Mouse (Mus musculus): ENCODE measurements at regions not wholly inside any gene's neighbourhood (a gene's known extent, or its start where the extent isn't known, plus 50 kb on each side); places are given as distances from the start of the nearest gene placed in this dataset.

GRCm38 (mm10) chr5:126201535-126201934 lies 670.0 kb downstream of the Tmem132b start:
- H3K4me2 ChIP-seq (replicated peaks), result no peak overlapping the region
- WGBS, result 31% methylated on average over 4 of the region's 4 CpGs
- no peaks in the 10 kb centered on the region for H3K9me3 ChIP-seq

GRCm38 (mm10) chr5:126201996-126202395 lies 670.4 kb downstream of the Tmem132b start:
- 31% methylated on average over 9 of the region's 9 CpGs for WGBS
- no peak overlapping the region for H3K4me2 ChIP-seq (replicated peaks)

More at GRCm38 (mm10) chr5:126201535-126201934, 670.0 kb downstream of the Tmem132b start:
- no peak for ATAC-seq (ENCODE audit: low FRiP score, low read depth)
- H3K9ac ChIP-seq, result no peak overlapping the region
- H3K36me3 ChIP-seq, result no peaks in the 10 kb centered on the region
- H3K4me1 ChIP-seq, result no peaks in the 10 kb centered on the region
- no peaks in the 10 kb centered on the region for H3K27me3 ChIP-seq
- no peak overlapping the region for H3K4me3 ChIP-seq
- H3K27ac ChIP-seq, result no peak overlapping the region

GRCm38 (mm10) chr5:126217016-126217415 lies 685.4 kb downstream of the Tmem132b start:
- no peak overlapping the region for H3K9ac ChIP-seq
- no peaks in the 10 kb centered on the region for H3K4me1 ChIP-seq
- no peak for ATAC-seq (ENCODE audit: low FRiP score, low read depth)
- WGBS, result 89% methylated on average over 5 of the region's 5 CpGs
- no peaks in the 10 kb centered on the region for H3K36me3 ChIP-seq
- no peak overlapping the region for H3K4me3 ChIP-seq
- H3K27ac ChIP-seq, result no peak overlapping the region
- no peaks in the 10 kb centered on the region for H3K9me3 ChIP-seq
- H3K27me3 ChIP-seq, result no peaks in the 10 kb centered on the region
- no peak overlapping the region for H3K4me2 ChIP-seq (replicated peaks)

More at GRCm38 (mm10) chr5:126201996-126202395, 670.4 kb downstream of the Tmem132b start:
- Histone ChIP-seq H3K9ac (no peak overlapping the region), H3K4me1 (no peaks in the 10 kb centered on the region), H3K4me3 (no peak overlapping the region), H3K27ac (no peak overlapping the region), H3K27me3 (no peaks in the 10 kb centered on the region), H3K9me3 (no peaks in the 10 kb centered on the region), H3K36me3 (no peaks in the 10 kb centered on the region)
- no peak for ATAC-seq (ENCODE audit: low FRiP score, low read depth)

- no peaks in the 10 kb centered on the region for H3K9me3 ChIP-seq
- H3K4me2 ChIP-seq (replicated peaks), result no peak overlapping the region
- 58% methylated on average over 1 of the region's 1 CpGs for WGBS
- no peak for ATAC-seq (ENCODE audit: low FRiP score, low read depth)
- H3K4me1 ChIP-seq, result no peaks in the 10 kb centered on the region
- no peak overlapping the region for H3K9ac ChIP-seq
- H3K27ac ChIP-seq, result no peak overlapping the region
- no peaks in the 10 kb centered on the region for H3K36me3 ChIP-seq
- no peaks in the 10 kb centered on the region for H3K27me3 ChIP-seq
- no peak overlapping the region for H3K4me3 ChIP-seq
These were observed 686.2 kb downstream of the Tmem132b start for GRCm38 (mm10) chr5:126217746-126218145.

- Histone ChIP-seq H3K9ac (no peak overlapping the region), H3K27ac (no peak overlapping the region), H3K4me2 (replicated peaks) (no peak overlapping the region), H3K27me3 (no peaks in the 10 kb centered on the region), H3K4me3 (no peak overlapping the region), H3K4me1 (no peaks in the 10 kb centered on the region), H3K36me3 (no peaks in the 10 kb centered on the region), H3K9me3 (no peaks in the 10 kb centered on the region)
- WGBS, result 89% methylated on average over 3 of the region's 3 CpGs
- no peak for ATAC-seq (ENCODE audit: low FRiP score, low read depth)
These were observed 692.1 kb downstream of the Tmem132b start for GRCm38 (mm10) chr5:126223696-126224095.

GRCm38 (mm10) chr5:126230768-126231167 lies 699.2 kb downstream of the Tmem132b start:
- no peak overlapping the region for H3K27ac ChIP-seq
- no peaks in the 10 kb centered on the region for H3K9me3 ChIP-seq
- no peak overlapping the region for H3K9ac ChIP-seq
- no peak for ATAC-seq (ENCODE audit: low FRiP score, low read depth)
- WGBS, result 73% methylated on average over 4 of the region's 4 CpGs
- no peak overlapping the region for H3K4me2 ChIP-seq (replicated peaks)
- no peaks in the 10 kb centered on the region for H3K4me1 ChIP-seq
- no peaks in the 10 kb centered on the region for H3K36me3 ChIP-seq
- no peaks in the 10 kb centered on the region for H3K27me3 ChIP-seq
- H3K4me3 ChIP-seq, result no peak overlapping the region

GRCm38 (mm10) chr5:126238071-126238470 lies 706.5 kb downstream of the Tmem132b start:
- ATAC-seq (ENCODE audit: low FRiP score, low read depth), result no peak
- 68% methylated on average over 3 of the region's 3 CpGs for WGBS
- Histone ChIP-seq H3K4me2 (replicated peaks) (no peak overlapping the region), H3K4me1 (no peaks in the 10 kb centered on the region), H3K27me3 (no peaks in the 10 kb centered on the region), H3K9me3 (no peaks in the 10 kb centered on the region), H3K27ac (no peak overlapping the region), H3K36me3 (no peaks in the 10 kb centered on the region), H3K4me3 (no peak overlapping the region), H3K9ac (no peak overlapping the region)

GRCm38 (mm10) chr5:126245776-126246175 lies 714.2 kb downstream of the Tmem132b start:
- 81% methylated on average over 2 of the region's 2 CpGs for WGBS
- H3K9me3 ChIP-seq, result no peaks in the 10 kb centered on the region
- no peak overlapping the region for H3K9ac ChIP-seq
- H3K27me3 ChIP-seq, result no peaks in the 10 kb centered on the region
- no peaks in the 10 kb centered on the region for H3K4me1 ChIP-seq
- no peak for ATAC-seq (ENCODE audit: low FRiP score, low read depth)
- no peak overlapping the region for H3K27ac ChIP-seq
- H3K4me3 ChIP-seq, result no peak overlapping the region
- no peaks in the 10 kb centered on the region for H3K36me3 ChIP-seq
- H3K4me2 ChIP-seq (replicated peaks), result no peak overlapping the region

- no peak for ATAC-seq (ENCODE audit: low FRiP score, low read depth)
- H3K9me3 ChIP-seq, result no peaks in the 10 kb centered on the region
- H3K27ac ChIP-seq, result no peak overlapping the region
- no peak overlapping the region for H3K4me2 ChIP-seq (replicated peaks)
- no peaks in the 10 kb centered on the region for H3K27me3 ChIP-seq
- no peaks in the 10 kb centered on the region for H3K36me3 ChIP-seq
- H3K9ac ChIP-seq, result no peak overlapping the region
- H3K4me1 ChIP-seq, result no peaks in the 10 kb centered on the region
- WGBS, result 58% methylated on average over 1 of the region's 1 CpGs
- no peak overlapping the region for H3K4me3 ChIP-seq
These were observed 718.8 kb downstream of the Tmem132b start for GRCm38 (mm10) chr5:126250331-126250730.

- H3K36me3 ChIP-seq, result no peaks in the 10 kb centered on the region
- no peaks in the 10 kb centered on the region for H3K9me3 ChIP-seq
- no peak overlapping the region for H3K27ac ChIP-seq
- ATAC-seq (ENCODE audit: low FRiP score, low read depth), result no peak
- 81% methylated on average over 1 of the region's 1 CpGs for WGBS
- no peak overlapping the region for H3K4me3 ChIP-seq
- no peak overlapping the region for H3K9ac ChIP-seq
- H3K27me3 ChIP-seq, result no peaks in the 10 kb centered on the region
- no peaks in the 10 kb centered on the region for H3K4me1 ChIP-seq
- no peak overlapping the region for H3K4me2 ChIP-seq (replicated peaks)
These were observed 723.1 kb downstream of the Tmem132b start for GRCm38 (mm10) chr5:126254661-126255060.

GRCm38 (mm10) chr5:126257860-126258259 lies 726.3 kb downstream of the Tmem132b start:
- no peaks in the 10 kb centered on the region for H3K36me3 ChIP-seq
- H3K4me3 ChIP-seq, result no peak overlapping the region
- ATAC-seq (ENCODE audit: low FRiP score, low read depth), result no peak
- H3K27me3 ChIP-seq, result no peaks in the 10 kb centered on the region
- H3K9ac ChIP-seq, result no peak overlapping the region
- no peak overlapping the region for H3K27ac ChIP-seq
- H3K4me2 ChIP-seq (replicated peaks), result no peak overlapping the region
- WGBS, result 76% methylated on average over 5 of the region's 5 CpGs
- no peaks in the 10 kb centered on the region for H3K9me3 ChIP-seq
- H3K4me1 ChIP-seq, result no peaks in the 10 kb centered on the region

- H3K9ac ChIP-seq, result no peak overlapping the region
- no peaks in the 10 kb centered on the region for H3K9me3 ChIP-seq
- H3K4me1 ChIP-seq, result peaks cover 10% of the 10 kb centered on the region
- no peak; the same call in 1 of the 2 replicates for ATAC-seq (ENCODE audit: low FRiP score, low read depth)
- H3K4me3 ChIP-seq, result no peak overlapping the region
- no peaks in the 10 kb centered on the region for H3K36me3 ChIP-seq
- peaks cover 3% of the 10 kb centered on the region; the same call in 1 of the 2 replicates for H3K27me3 ChIP-seq
- no peak overlapping the region for H3K4me2 ChIP-seq (replicated peaks)
- no peak overlapping the region for H3K27ac ChIP-seq
- 64% methylated on average over 2 of the region's 2 CpGs for WGBS
These were observed 734.9 kb downstream of the Tmem132b start for GRCm38 (mm10) chr5:126266471-126266870.

- Histone ChIP-seq H3K27ac (no peak overlapping the region), H3K9ac (no peak overlapping the region), H3K27me3 (peaks cover 3% of the 10 kb centered on the region; the same call in 1 of the 2 replicates), H3K4me2 (replicated peaks) (no peak overlapping the region), H3K36me3 (no peaks in the 10 kb centered on the region), H3K4me3 (no peak overlapping the region), H3K4me1 (peaks cover 10% of the 10 kb centered on the region), H3K9me3 (no peaks in the 10 kb centered on the region)
- 26% methylated on average over 2 of the region's 2 CpGs for WGBS
- peak; percentile 93 for ATAC-seq (ENCODE audit: low FRiP score, low read depth)
These were observed 735.5 kb downstream of the Tmem132b start for GRCm38 (mm10) chr5:126266929-126267609.

All from limb, embryonic 13.5 days (tissue).